Mouse (Mus musculus) embryonic facial prominence, embryonic 14.5 days (tissue): ENCODE data around the gene Uck1. TPM values are rescaled to one million over a fixed set of nuclear protein-coding genes. Genes with fewer than 3 reads are reported as not detected.
A peak's percentile ranks its signal among the peaks of the same experiment; 100 is the strongest.

Experiments used
- ATAC-seq: fragments of 200-750 bp; cut with Nextera tagmentation; 2 replicates; pipeline ENCODE4 v1.8.0; 2017; ENCODE audit warnings: low read depth, moderate number of reproducible peaks, moderate TSS enrichment
- DNase-seq: peaks from one replicate; pipeline ENCODE4 v3.0.0-alpha.2; 2015; ENCODE audit warnings: low spot score
- H3K27ac ChIP-seq: fragments of 300-500 bp; sonication (generic); replicated peaks from 2 replicates; pipeline ENCODE4 v1.5.1; 2014; ENCODE audit warnings: low read depth, mild to moderate bottlenecking, low read length, moderate library complexity
- H3K27me3 ChIP-seq: fragments of 300-500 bp; sonication (generic); replicated peaks from 2 replicates; pipeline ENCODE4 v1.6.1; 2014; ENCODE audit warnings: low read length; ENCODE audit not compliant: control insufficient read depth, insufficient read depth
- H3K36me3 ChIP-seq: fragments of 300-500 bp; sonication (generic); 2 replicates; pipeline ENCODE4 v1.6.1; 2014; ENCODE audit warnings: low read length, mixed read lengths; ENCODE audit not compliant: control insufficient read depth, insufficient read depth
- H3K4me1 ChIP-seq: fragments of 300-500 bp; sonication (generic); 2 replicates; pipeline ENCODE4 v1.6.1; 2014; ENCODE audit warnings: antibody characterized with exemption, low read length; ENCODE audit not compliant: control insufficient read depth, insufficient read depth
- H3K4me2 ChIP-seq: fragments of 300-500 bp; sonication (generic); 2 replicates; pipeline ENCODE4 v1.6.1; 2014; ENCODE audit warnings: low read depth, mild to moderate bottlenecking, low read length, moderate library complexity, mixed read lengths
- H3K4me3 ChIP-seq: fragments of 300-500 bp; sonication (generic); 2 replicates; pipeline ENCODE4 v1.5.1; 2014; ENCODE audit warnings: low read depth, mild to moderate bottlenecking, low read length
- H3K9ac ChIP-seq: fragments of 300-500 bp; sonication (generic); 2 replicates; pipeline ENCODE4 v1.6.1; 2014; ENCODE audit warnings: low read depth, mild to moderate bottlenecking, low read length, moderate library complexity, mixed read lengths
- H3K9me3 ChIP-seq: fragments of 300-500 bp; sonication (generic); 2 replicates; pipeline ENCODE4 v1.6.1; 2016; ENCODE audit warnings: low read length; ENCODE audit not compliant: control insufficient read depth
- WGBS: fragments of 180-500 bp; shearing (Covaris S2); extraction: QIAGEN DNeasy Blood & Tissue Kit; methylation state at CpG from one replicate; pipeline ENCODE4 v1.1.7; 2014; 5-methylcytosine and 5-hydroxymethylcytosine counted together
- polyA plus RNA-seq: library from polyadenylated mRNA; unstranded; fragments of >200 nt; fragmentation: Nextera tagmentation; extraction: Ambion mirVana; gene quantifications from 2 replicates; pipeline ENCODE4 v1.2.1, GENCODE M21; 2014

The Uck1 gene
- polyA plus RNA-seq, 1 experiment from 2014 or later, result 58.6 TPM

GRCm38 (mm10) chr2:32236760-32237487, 23.0 kb downstream of the Uck1 start:
- peaks cover 42% of the 10 kb centered on the region for H3K36me3 ChIP-seq
- 0% methylated on average over 20 of the region's 20 CpGs for WGBS
- peak; percentile 86 for DNase-seq
- peaks cover 13% of the 10 kb centered on the region for H3K4me1 ChIP-seq
- peak overlapping the region; percentile 91 for H3K27ac ChIP-seq
- H3K9ac ChIP-seq, result peak overlapping the region; percentile 67
- ATAC-seq, result peak; percentile 44
- H3K4me3 ChIP-seq, result peak overlapping the region; percentile 63
- H3K4me2 ChIP-seq, result peak overlapping the region; percentile 90
- no peaks in the 10 kb centered on the region for H3K27me3 ChIP-seq
- no peaks in the 10 kb centered on the region for H3K9me3 ChIP-seq

- H3K27me3 ChIP-seq, result no peaks in the 10 kb centered on the region
- H3K9ac ChIP-seq, result peak within 1 kb of the TSS; percentile 67
- peak; percentile 97 for DNase-seq
- H3K9me3 ChIP-seq, result no peaks in the 10 kb centered on the region
- WGBS, result 1% methylated on average over 49 of the region's 54 CpGs
- peak within 1 kb of the TSS; percentile 91 for H3K27ac ChIP-seq
- peak; percentile 94 for ATAC-seq
- H3K4me1 ChIP-seq, result peaks cover 13% of the 10 kb centered on the region
- peak within 1 kb of the TSS; percentile 90 for H3K4me2 ChIP-seq
- peak within 1 kb of the TSS; percentile 63 for H3K4me3 ChIP-seq
- peaks cover 43% of the 10 kb centered on the region for H3K36me3 ChIP-seq
These were observed 23.8 kb downstream of the Uck1 start, which contains the start of gene Pomt1 for GRCm38 (mm10) chr2:32235886-32236759. Gene Pomt1, plus strand, starts transcription at chr2:32236590.

DNA sequence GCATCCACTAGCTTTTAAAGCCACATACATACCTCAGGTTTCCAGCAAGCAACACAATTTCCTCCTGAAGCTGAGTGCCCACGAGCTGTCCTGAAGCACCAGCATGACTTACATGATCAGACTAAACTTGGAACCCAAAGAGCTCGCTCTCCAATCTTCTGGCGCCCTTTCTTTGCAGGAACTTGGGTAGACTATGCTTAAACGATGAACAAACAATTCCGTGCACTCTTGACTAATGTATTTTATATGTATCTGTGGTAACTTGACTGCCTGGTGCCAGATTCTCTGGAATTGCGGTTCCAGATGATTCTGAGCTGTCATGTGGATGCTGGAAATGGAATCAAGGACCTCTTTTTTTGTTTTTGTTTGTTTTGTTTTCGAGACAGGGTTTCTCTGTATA, 24.5 kb downstream of the Uck1 start:
- no peaks in the 10 kb centered on the region for H3K27me3 ChIP-seq
- 30% methylated on average over 7 of the region's 7 CpGs for WGBS
- H3K27ac ChIP-seq, result peak overlapping the region; percentile 91
- no peak for ATAC-seq
- H3K4me3 ChIP-seq, result peak overlapping the region; percentile 63
- DNase-seq, result no peak
- peaks cover 46% of the 10 kb centered on the region for H3K36me3 ChIP-seq
- H3K4me2 ChIP-seq, result peak overlapping the region; percentile 90
- no peaks in the 10 kb centered on the region for H3K9me3 ChIP-seq
- H3K9ac ChIP-seq, result peak overlapping the region; percentile 67
- H3K4me1 ChIP-seq, result peaks cover 13% of the 10 kb centered on the region

DNA sequence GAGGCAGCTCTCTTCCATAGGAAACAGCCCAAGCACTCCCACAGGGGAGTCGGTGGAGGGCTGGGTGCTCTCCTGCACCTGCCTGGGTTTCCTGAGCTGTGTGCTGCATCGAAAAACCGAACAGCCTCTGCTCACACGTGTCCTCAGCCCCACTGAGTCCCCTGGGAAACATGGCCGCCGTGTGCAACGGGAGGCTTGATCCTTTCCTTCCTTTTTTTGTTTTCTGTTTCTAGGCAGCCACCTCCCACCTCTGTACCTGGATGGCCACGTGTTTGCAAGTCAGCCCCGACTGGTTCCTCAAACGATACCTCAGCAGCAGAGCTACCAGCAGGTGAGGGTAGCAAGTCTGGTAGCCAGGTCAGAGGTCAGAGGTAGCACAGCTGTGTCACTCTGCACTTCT, 37.9 kb downstream of the Uck1 start:
- Histone ChIP-seq H3K36me3 (peaks cover 100% of the 10 kb centered on the region), H3K27ac (no peak overlapping the region), H3K4me3 (no peak overlapping the region), H3K27me3 (no peaks in the 10 kb centered on the region), H3K9ac (no peak overlapping the region), H3K9me3 (no peaks in the 10 kb centered on the region), H3K4me2 (no peak overlapping the region), H3K4me1 (no peaks in the 10 kb centered on the region)
- 91% methylated on average over 10 of the region's 10 CpGs for WGBS
- ATAC-seq, result no peak
- no peak for DNase-seq

GRCm38 (mm10) chr2:32221577-32221976, 38.4 kb downstream of the Uck1 start:
- H3K9me3 ChIP-seq, result no peaks in the 10 kb centered on the region
- H3K9ac ChIP-seq, result no peak overlapping the region
- no peaks in the 10 kb centered on the region for H3K4me1 ChIP-seq
- no peaks in the 10 kb centered on the region for H3K27me3 ChIP-seq
- H3K4me2 ChIP-seq, result no peak overlapping the region
- WGBS, result 89% methylated on average over 7 of the region's 7 CpGs
- DNase-seq (no peak), ATAC-seq (no peak)
- H3K36me3 ChIP-seq, result peaks cover 100% of the 10 kb centered on the region
- no peak overlapping the region for H3K4me3 ChIP-seq
- H3K27ac ChIP-seq, result no peak overlapping the region

DNA sequence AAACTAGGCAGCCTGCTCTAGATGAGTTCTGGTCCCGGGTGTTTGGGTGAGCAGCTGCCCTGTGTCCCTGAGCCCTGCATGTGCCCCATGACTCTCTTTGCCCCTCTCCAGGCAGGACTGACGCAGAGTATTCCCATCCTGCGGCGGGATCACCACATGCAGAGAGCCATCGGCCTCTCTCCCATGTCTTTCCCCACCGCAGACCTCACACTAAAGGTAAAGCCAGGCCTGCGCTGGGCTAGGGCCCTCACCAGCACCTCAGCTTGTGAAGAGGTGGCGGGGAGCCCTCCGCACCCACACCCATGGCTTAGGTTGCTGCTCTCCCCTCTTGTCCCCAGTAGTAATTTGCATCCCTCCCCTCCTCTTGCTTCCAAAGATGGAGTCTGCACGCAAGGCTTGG, 39.0 kb downstream of the Uck1 start:
- H3K4me1 ChIP-seq, result no peaks in the 10 kb centered on the region
- no peak overlapping the region for H3K4me3 ChIP-seq
- no peaks in the 10 kb centered on the region for H3K9me3 ChIP-seq
- ATAC-seq (no peak), DNase-seq (no peak)
- H3K36me3 ChIP-seq, result peaks cover 100% of the 10 kb centered on the region
- no peaks in the 10 kb centered on the region for H3K27me3 ChIP-seq
- no peak overlapping the region for H3K4me2 ChIP-seq
- no peak overlapping the region for H3K27ac ChIP-seq
- 97% methylated on average over 9 of the region's 10 CpGs for WGBS
- no peak overlapping the region for H3K9ac ChIP-seq

DNA sequence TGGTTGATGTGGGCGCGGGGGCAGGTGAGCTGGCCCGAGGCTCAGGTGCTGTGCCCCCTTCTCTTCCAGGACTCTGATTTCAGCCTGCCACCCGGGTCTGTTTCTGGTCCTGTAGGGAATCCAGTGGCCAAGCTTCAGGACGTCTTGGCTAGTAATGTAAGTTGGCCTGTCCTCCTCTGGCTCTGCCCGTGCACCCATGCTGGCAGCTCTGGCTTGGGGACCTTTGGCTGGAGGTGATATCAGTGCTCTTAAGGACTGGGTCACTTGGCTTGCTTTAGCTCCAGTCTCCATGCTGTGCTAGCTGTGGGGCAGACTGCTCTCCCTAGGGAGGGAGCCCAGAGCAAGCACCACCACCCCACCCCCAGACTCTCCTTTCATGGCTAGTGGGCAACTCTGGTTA, 39.9 kb downstream of the Uck1 start:
- Histone ChIP-seq H3K36me3 (peaks cover 100% of the 10 kb centered on the region), H3K4me1 (no peaks in the 10 kb centered on the region), H3K4me2 (no peak overlapping the region), H3K27ac (no peak overlapping the region), H3K27me3 (no peaks in the 10 kb centered on the region), H3K9ac (no peak overlapping the region), H3K4me3 (no peak overlapping the region), H3K9me3 (no peaks in the 10 kb centered on the region)
- no peak for ATAC-seq
- DNase-seq, result no peak
- 93% methylated on average over 4 of the region's 6 CpGs for WGBS

GRCm38 (mm10) chr2:32219501-32219900, 40.5 kb downstream of the Uck1 start:
- no peak overlapping the region for H3K4me3 ChIP-seq
- ATAC-seq (no peak), DNase-seq (no peak)
- no peak overlapping the region for H3K4me2 ChIP-seq
- H3K36me3 ChIP-seq, result peaks cover 100% of the 10 kb centered on the region
- 92% methylated on average over 14 of the region's 14 CpGs for WGBS
- H3K27me3 ChIP-seq, result no peaks in the 10 kb centered on the region
- no peaks in the 10 kb centered on the region for H3K9me3 ChIP-seq
- no peaks in the 10 kb centered on the region for H3K4me1 ChIP-seq
- no peak overlapping the region for H3K9ac ChIP-seq
- no peak overlapping the region for H3K27ac ChIP-seq
